Mouse (Mus musculus) gastrocnemius, postnatal 25 days (tissue): ENCODE measurements at regions not wholly inside any gene's neighbourhood (a gene's known extent, or its start where the extent isn't known, plus 50 kb on each side); places are given as distances from the start of the nearest gene placed in this dataset.

Experiments used
- DNase-seq: peaks from one replicate; pipeline ENCODE4 v3.0.0; 2022

DNA sequence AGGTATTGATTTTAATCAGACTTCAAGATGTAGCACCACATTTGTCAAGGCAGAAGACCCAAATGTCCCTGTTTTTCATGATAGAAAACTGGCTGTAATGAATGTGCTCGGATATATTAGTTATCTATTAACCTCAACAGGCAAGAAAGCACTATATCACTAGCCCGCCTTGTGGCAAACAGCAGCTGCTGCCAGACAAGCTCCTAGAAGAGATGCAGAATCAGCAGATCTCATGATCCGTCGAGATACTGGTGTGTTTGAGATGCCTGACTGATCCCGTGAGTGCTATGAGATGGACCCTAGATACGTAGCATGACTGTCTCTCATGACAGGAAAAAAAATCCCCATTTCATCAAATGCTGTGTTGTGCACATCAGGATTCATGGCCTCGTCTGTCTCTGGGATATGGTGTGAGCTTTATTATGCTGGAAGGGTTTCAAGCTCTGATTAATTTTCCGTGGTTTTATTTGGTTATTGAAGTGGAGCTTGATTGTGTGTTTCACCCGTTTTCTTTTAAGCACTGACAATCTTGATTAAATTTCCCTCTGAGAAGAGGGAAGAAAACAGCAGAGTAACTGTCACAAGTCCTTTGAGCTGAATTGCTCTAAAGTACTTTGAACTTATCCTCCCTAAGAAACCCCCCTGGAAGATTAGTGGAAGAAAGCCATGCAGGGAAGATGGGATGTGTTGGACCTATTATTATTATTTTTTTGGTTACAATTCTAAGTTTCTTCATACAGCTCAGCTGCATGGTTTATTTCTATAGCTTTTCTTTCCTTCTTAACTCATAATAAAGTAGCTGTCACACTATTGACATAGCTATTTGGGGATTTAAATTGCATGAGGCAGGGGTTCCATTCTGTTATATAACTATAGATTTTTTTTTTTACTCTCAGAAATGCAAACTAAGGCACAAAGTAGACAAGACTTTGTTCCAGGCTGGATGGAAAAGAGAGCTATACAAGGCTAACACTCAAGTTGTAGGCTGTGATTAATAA, 287.4 kb upstream of the Frg1 start:
- no peak for DNase-seq
